In genomic region chr3:100931332-100932076, GRCm38 (mm10) we compare ENCODE assay signal across 17 mouse cellular contexts. TPM values are rescaled to one million over a fixed set of nuclear protein-coding genes. Genes with fewer than 3 reads are reported as not detected.
DNase-seq lines count a peak whose midpoint lies in the region; ATAC-seq and TF ChIP-seq lines count a peak whose summit lies in the region.
"Had no signal": no experiment of that assay in that cellular context is flagged by ENCODE, and none has a peak within 500 bp of the region (broad histone marks: within the 10 kb centered on the region; RNA-seq: fewer than 3 reads in every experiment).

No protein-coding gene starts in this region.

- 0 out of 2 replicates have a peak, but pooled peaks cover 5% of the 10 kb centered on the region for H3K36me3 ChIP-seq in midbrain, embryonic 11.5 days (ENCODE audit: control insufficient read depth, insufficient read depth, low read length)
- peaks cover 86% of the 10 kb centered on the region for H3K36me3 ChIP-seq in midbrain, embryonic 10.5 days
- H3K36me3 ChIP-seq in ES-E14 (ENCODE audit: control insufficient read depth, insufficient read depth, low read length, poor library complexity, severe bottlenecking): no peaks in the 10 kb centered on the region; the same call in none of the 2 replicates

- in situ Hi-C loops in ES-E14 (cut with MboI; ENCODE audit: low sequenced_read_pairs in 2 of 2, unreplicated experiment in 2 of 2): no loop called here

- H3K4me3 ChIP-seq in midbrain, embryonic 11.5 days (ENCODE audit: low read depth, low read length): no peak overlapping the region
- no peak overlapping the region for H3K4me3 ChIP-seq in midbrain, embryonic 10.5 days
- H3K4me3 ChIP-seq in ES-E14 (ENCODE audit: insufficient read depth in 1 of 2, low read depth in 1 of 2, low read length in 2 of 2, poor library complexity in 1 of 2, severe bottlenecking in 1 of 2): peak overlapping the region in 1 of 2 experiments; percentile 17; a peak in 1 of 4 replicates
- H3K4me3 ChIP-seq: embryonic facial prominence, embryonic 10.5 days; embryonic facial prominence, embryonic 12.5 days; forebrain, embryonic 13.5 days; forebrain, embryonic 15.5 days had no signal

- H3K9ac ChIP-seq in midbrain, embryonic 11.5 days (ENCODE audit: low read length): no peak overlapping the region
- H3K9ac ChIP-seq in ES-E14 (ENCODE audit: insufficient read depth, low read depth, low read length, poor library complexity, severe bottlenecking): peak overlapping the region; percentile 13; the same call in 1 of the 2 replicates
- H3K9ac ChIP-seq: embryonic facial prominence, embryonic 12.5 days; forebrain, embryonic 13.5 days; forebrain, embryonic 15.5 days; forebrain, postnatal 0 days had no signal

- no peaks in the 10 kb centered on the region for H3K27me3 ChIP-seq in midbrain, embryonic 11.5 days (ENCODE audit: control insufficient read depth, insufficient read depth, low read length)
- no peaks in the 10 kb centered on the region for H3K27me3 ChIP-seq in midbrain, embryonic 10.5 days (ENCODE audit: low read depth, poor library complexity, severe bottlenecking)
- H3K27me3 ChIP-seq: embryonic facial prominence, embryonic 12.5 days; forebrain, embryonic 13.5 days; forebrain, embryonic 15.5 days had no signal

- H3K27ac ChIP-seq in midbrain, embryonic 11.5 days (ENCODE audit: low read depth, low read length): no peak overlapping the region
- H3K27ac ChIP-seq in midbrain, embryonic 10.5 days (replicated peaks): no peak overlapping the region
- no peak overlapping the region for H3K27ac ChIP-seq in ES-E14 (ENCODE audit: insufficient read depth, low read depth, low read length, poor library complexity, severe bottlenecking)
- H3K27ac ChIP-seq: embryonic facial prominence, embryonic 10.5 days; embryonic facial prominence, embryonic 12.5 days; forebrain, embryonic 13.5 days; forebrain, embryonic 15.5 days had no signal

- WGBS in midbrain, embryonic 11.5 days: 95% methylated on average over 23 of the region's 23 CpGs
- WGBS in midbrain, embryonic 10.5 days: 94% methylated on average over 23 of the region's 23 CpGs

- ATAC-seq in midbrain, embryonic 11.5 days (ENCODE audit: low FRiP score): no peak
- ATAC-seq: activated CD4-positive, CD25-positive, alpha-beta regulatory T cell, adult 4 months; forebrain, embryonic 13.5 days; forebrain, embryonic 15.5 days; forebrain, postnatal 0 days had no signal

- H3K9me3 ChIP-seq in midbrain, embryonic 11.5 days (ENCODE audit: control insufficient read depth, low read length): no peaks in the 10 kb centered on the region
- no peaks in the 10 kb centered on the region for H3K9me3 ChIP-seq in midbrain, embryonic 10.5 days (replicated peaks)
- no peaks in the 10 kb centered on the region for H3K9me3 ChIP-seq in ES-E14 (ENCODE audit: control insufficient read depth, insufficient read depth, low read depth, low read length)
- H3K9me3 ChIP-seq: embryonic facial prominence, embryonic 10.5 days; embryonic facial prominence, embryonic 12.5 days; forebrain, embryonic 13.5 days; forebrain, embryonic 15.5 days had no signal

- no peak overlapping the region for H3K4me2 ChIP-seq in midbrain, embryonic 11.5 days
- H3K4me2 ChIP-seq: embryonic facial prominence, embryonic 12.5 days; forebrain, embryonic 13.5 days; forebrain, embryonic 15.5 days had no signal

- DNase-seq in midbrain, embryonic 11.5 days (ENCODE audit: low spot score, missing footprints): peak; percentile 79
- DNase-seq in midbrain, embryonic 10.5 days (ENCODE audit: low spot score): no peak
- DNase-seq in ES-E14 (ENCODE audit: low read depth, low spot score): no peak
- no peak for DNase-seq in T-cell, adult 2 months (ENCODE audit: low spot score)
- no peak for DNase-seq in c-Kit-positive CD71-positive TER-119-positive erythroid progenitor cells, embryonic 14.5 days (ENCODE audit: low spot score)
- DNase-seq: adrenal gland, adult 8-10 months; cerebellum, adult 11 months; cerebellum, adult 18-20 months; cerebellum, adult 8-10 months; cerebellum, adult 9-11 months; cerebellum, postnatal 36 days; forebrain, postnatal 0 days had no signal

- H3K4me1 ChIP-seq in midbrain, embryonic 11.5 days (ENCODE audit: control insufficient read depth, insufficient read depth, low read length): no peaks in the 10 kb centered on the region
- peaks cover 6% of the 10 kb centered on the region for H3K4me1 ChIP-seq in midbrain, embryonic 10.5 days
- H3K4me1 ChIP-seq in ES-E14 (ENCODE audit: control insufficient read depth in 2 of 2, insufficient read depth in 2 of 2, low read length in 2 of 2, poor library complexity in 1 of 2): peaks cover 0 to 11% of the 10 kb centered on the region in 2 experiments; a peak in 2 of 4 replicates

TF ChIP-seq in ES-E14, 5 proteins besides CTCF, POLR2A, EP300 and RAD21:
- TF ChIP-seq HCFC1 (IDR thresholded peaks at IDR 0.05; ENCODE audit: borderline replicate concordance, insufficient read depth, low read length) (no peak), MAFK (IDR thresholded peaks at IDR 0.05; ENCODE audit: insufficient read depth, low read depth, low read length) (no peak), ZC3H11A (IDR thresholded peaks at IDR 0.05; ENCODE audit: borderline replicate concordance, low read depth, low read length) (no peak), ZNF384 (IDR thresholded peaks at IDR 0.05; ENCODE audit: low read depth, low read length) (no peak), CHD2 (IDR thresholded peaks at IDR 0.05; ENCODE audit: low read depth, low read length) (no peak)

RNA-seq across cellular contexts. Expression of gene Trim45, which starts 9.5 kb away (rescaled TPM):
- polyA plus RNA-seq in midbrain, embryonic 11.5 days (2014; fragmentation: Nextera tagmentation; extraction: Ambion mirVana): 3.9 and 4.0 TPM in 2 replicates
- 5.3 and 6.1 TPM in 2 replicates for polyA plus RNA-seq in midbrain, embryonic 10.5 days (2016; fragmentation: Nextera tagmentation; extraction: Ambion mirVana)
- 4.8 and 5.5 TPM in 2 replicates for total RNA-seq in ES-E14 (2012; rRNA removed)

RNA-seq across cellular contexts. Expression of gene Ttf2, which starts 38.0 kb away (rescaled TPM):
- 24.7 and 26.9 TPM in 2 replicates for polyA plus RNA-seq in midbrain, embryonic 11.5 days (2014; fragmentation: Nextera tagmentation; extraction: Ambion mirVana)
- 29.3 and 30.1 TPM in 2 replicates for polyA plus RNA-seq in midbrain, embryonic 10.5 days (2016; fragmentation: Nextera tagmentation; extraction: Ambion mirVana)
- 39.0 and 50.5 TPM in 2 replicates for total RNA-seq in ES-E14 (2012; rRNA removed)
